Mouse (Mus musculus): ENCODE results near the gene Slc6a6. TPM values are rescaled to one million over a fixed set of nuclear protein-coding genes. Genes with fewer than 3 reads are reported as not detected.

The Slc6a6 gene
- total and polyA plus RNA-seq, 3 experiments: 28.4 to 56.0 (median 31.3) TPM

DNA sequence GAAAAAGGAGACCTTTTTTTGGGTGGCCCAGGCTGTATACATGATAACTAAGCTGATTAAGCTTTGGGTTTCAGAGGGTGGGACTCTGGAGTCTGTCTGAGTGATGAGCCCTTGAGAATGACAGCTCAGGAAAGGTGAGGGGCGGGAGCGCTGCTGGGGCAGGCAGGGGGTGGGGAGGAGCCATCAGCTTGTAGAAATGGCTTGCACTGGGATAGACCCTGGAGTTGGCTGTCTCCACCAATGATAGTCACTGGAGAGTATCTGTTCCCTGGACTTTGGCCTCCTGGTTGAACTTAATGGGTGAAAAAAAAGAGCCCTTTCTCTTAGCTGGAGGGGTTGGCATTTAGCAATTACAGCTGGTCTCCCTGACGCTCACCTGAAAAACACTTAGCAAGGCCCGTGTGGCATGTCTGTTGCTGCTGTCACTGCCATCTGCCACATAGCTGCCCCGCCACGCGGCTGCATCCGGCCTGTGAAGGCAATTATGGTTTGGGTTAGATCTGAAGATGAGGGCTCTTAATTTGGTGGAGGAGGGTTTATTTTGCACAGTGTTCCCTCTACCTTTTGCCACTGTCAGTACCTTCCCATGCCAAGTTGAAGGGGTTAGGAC is 23.5 kb downstream of the Slc6a6 start:
- DNase-seq (ENCODE audit: extremely low read depth): no peak
- Histone ChIP-seq H3K27me3 (replicated peaks) (no peaks in the 10 kb centered on the region), H3K4me2 (ENCODE audit: insufficient read depth, low read depth, poor library complexity, severe bottlenecking) (no peak overlapping the region), H3K4me3 (replicated peaks in 1 of 3; ENCODE audit: low read depth in 2 of 3, low read length in 2 of 3, poor library complexity in 1 of 3) (no peak overlapping the region), H3K36me3 (replicated peaks in 1 of 2; ENCODE audit: control insufficient read depth in 1 of 2, insufficient read depth in 1 of 2, low read length in 1 of 2) (peaks cover 4 to 62% of the 10 kb centered on the region in 2 experiments), H3K79me2 (replicated peaks; ENCODE audit: control insufficient read depth, extremely low read depth, insufficient read depth, poor library complexity, severe bottlenecking) (no peaks in the 10 kb centered on the region), H3K27ac (ENCODE audit: insufficient read depth, low read depth) (no peak overlapping the region), H3K9me3 (replicated peaks; ENCODE audit: low read length) (peaks cover 5% of the 10 kb centered on the region), H3K4me1 (ENCODE audit: control insufficient read depth in 1 of 2, insufficient read depth in 2 of 2) (peaks cover 11 to 59% of the 10 kb centered on the region in 2 experiments), H3K9ac (ENCODE audit: insufficient read depth, low read depth) (no peak overlapping the region)
- TF ChIP-seq JUND (conservative IDR thresholded peaks at IDR 0.05; ENCODE audit: low read depth, low read length) (no peak), KAT2A (IDR thresholded peaks at IDR 0.05; ENCODE audit: insufficient replicate concordance, low read length) (no peak), MEF2A (IDR thresholded peaks at IDR 0.05; ENCODE audit: borderline replicate concordance, low read depth, low read length) (no peak), ETS1 (conservative IDR thresholded peaks at IDR 0.05; ENCODE audit: low read depth, low read length) (no peak), ZC3H11A (IDR thresholded peaks at IDR 0.05; ENCODE audit: low read depth, low read length) (no peak), UBTF (IDR thresholded peaks at IDR 0.05; ENCODE audit: low read depth, low read length) (no peak), ZMIZ1 (IDR thresholded peaks at IDR 0.05; ENCODE audit: low read depth, low read length) (no peak), RCOR1 (conservative IDR thresholded peaks at IDR 0.05; ENCODE audit: low read depth, low read length) (no peak), ZKSCAN1 (IDR thresholded peaks at IDR 0.05; ENCODE audit: borderline replicate concordance, low read depth, low read length) (no peak), ZNF384 (IDR thresholded peaks at IDR 0.05; ENCODE audit: low read depth, low read length) (no peak), GABPA (IDR thresholded peaks at IDR 0.05; ENCODE audit: insufficient replicate concordance, low read depth, low read length) (no peak), CHD2 (IDR thresholded peaks at IDR 0.05; ENCODE audit: low read length) (no peak), TBP (conservative IDR thresholded peaks at IDR 0.05; ENCODE audit: low read depth, low read length) (no peak)
- in situ Hi-C loops (cut with MboI; ENCODE audit: low pct_ligation_motif_present, low pct_unique_long_range_greater_than_20kb, low sequenced_read_pairs): no loop called here
- dilution Hi-C loops (cut with MboI; ENCODE audit: extremely low pct_ligation_motif_present, extremely low pct_unique_long_range_greater_than_20kb, low sequenced_read_pairs): no loop called here

DNA sequence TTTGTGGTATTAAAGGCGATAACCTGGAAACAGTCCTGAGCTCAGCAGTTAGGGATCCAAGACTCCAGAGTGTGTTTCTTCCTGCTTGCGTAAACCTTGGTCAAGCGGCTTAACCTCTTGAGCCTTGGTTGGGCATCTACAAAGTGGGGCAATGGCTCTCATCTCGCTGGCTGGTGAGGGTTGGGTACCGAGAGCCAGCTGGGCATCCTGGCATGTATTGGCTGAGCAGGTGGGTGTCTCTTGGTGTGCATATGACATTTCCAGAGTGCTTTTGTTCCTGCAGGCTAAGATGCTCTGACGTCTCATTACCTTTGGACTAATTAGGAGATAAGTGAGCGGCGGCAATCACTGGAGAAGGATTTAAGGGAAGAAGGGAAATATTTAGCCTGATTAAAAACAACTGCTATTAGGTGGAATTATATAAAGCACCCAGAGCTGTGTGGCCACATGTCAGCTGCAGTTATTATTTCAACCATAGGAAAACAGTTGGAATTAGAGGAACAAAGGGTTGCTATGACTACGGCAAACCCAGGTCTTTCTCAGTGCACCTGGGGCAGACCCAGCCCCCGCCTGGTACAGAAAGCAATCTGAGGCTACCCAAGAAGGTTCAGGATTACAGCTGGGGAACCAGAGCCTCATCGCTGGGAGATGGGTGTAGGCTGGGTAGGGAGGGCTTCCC is 24.2 kb downstream of the Slc6a6 start:
- in situ Hi-C loops (cut with MboI; ENCODE audit: low pct_ligation_motif_present, low pct_unique_long_range_greater_than_20kb, low sequenced_read_pairs): no loop called here
- H3K4me3 ChIP-seq (replicated peaks in 1 of 3; ENCODE audit: low read depth in 2 of 3, low read length in 2 of 3, poor library complexity in 1 of 3): no peak overlapping the region
- H3K36me3 ChIP-seq (replicated peaks in 1 of 2; ENCODE audit: control insufficient read depth in 1 of 2, insufficient read depth in 1 of 2, low read length in 1 of 2): peaks cover 4 to 58% of the 10 kb centered on the region in 2 experiments
- H3K4me1 ChIP-seq (ENCODE audit: control insufficient read depth in 1 of 2, insufficient read depth in 2 of 2): peaks cover 18 to 62% of the 10 kb centered on the region in 2 experiments
- peaks cover 5% of the 10 kb centered on the region for H3K9me3 ChIP-seq (replicated peaks; ENCODE audit: low read length)
- no peak overlapping the region for H3K4me2 ChIP-seq (ENCODE audit: insufficient read depth, low read depth, poor library complexity, severe bottlenecking)
- no peak for DNase-seq (ENCODE audit: extremely low read depth)
- no peak overlapping the region for H3K27ac ChIP-seq (ENCODE audit: insufficient read depth, low read depth)
- dilution Hi-C loops (cut with MboI; ENCODE audit: extremely low pct_ligation_motif_present, extremely low pct_unique_long_range_greater_than_20kb, low sequenced_read_pairs): no loop called here
- no peaks in the 10 kb centered on the region for H3K27me3 ChIP-seq (replicated peaks)
- TF ChIP-seq ZKSCAN1 (IDR thresholded peaks at IDR 0.05; ENCODE audit: borderline replicate concordance, low read depth, low read length) (no peak), TCF12 (IDR thresholded peaks at IDR 0.05; ENCODE audit: low read depth, low read length) (no peak), KAT2A (IDR thresholded peaks at IDR 0.05; ENCODE audit: insufficient replicate concordance, low read length) (no peak), MAX (IDR thresholded peaks at IDR 0.05; ENCODE audit: low read length) (no peak), EP300 (IDR thresholded peaks at IDR 0.05; ENCODE audit: low read length) (no peak), ELF1 (IDR thresholded peaks at IDR 0.05; ENCODE audit: low read depth, low read length) (no peak), MEF2A (IDR thresholded peaks at IDR 0.05; ENCODE audit: borderline replicate concordance, low read depth, low read length) (no peak), ZNF384 (IDR thresholded peaks at IDR 0.05; ENCODE audit: low read depth, low read length) (no peak), MXI1 (IDR thresholded peaks at IDR 0.05; ENCODE audit: low read depth, low read length) (no peak)
- H3K79me2 ChIP-seq (replicated peaks; ENCODE audit: control insufficient read depth, extremely low read depth, insufficient read depth, poor library complexity, severe bottlenecking): no peaks in the 10 kb centered on the region
- no peak overlapping the region for H3K9ac ChIP-seq (ENCODE audit: insufficient read depth, low read depth)
